Mouse (Mus musculus) skeletal muscle tissue, postnatal 0 days (tissue): Measurements from ENCODE around the gene Srpx2. TPM values are rescaled to one million over a fixed set of nuclear protein-coding genes. Genes with fewer than 3 reads are reported as not detected.

Experiments
- polyA plus RNA-seq: library from polyadenylated mRNA; unstranded; fragments of >200 nt; fragmentation: Nextera tagmentation; extraction: Ambion mirVana; gene quantifications from 2 replicates; pipeline ENCODE4 v1.2.1, GENCODE M21; 2015

The Srpx2 gene
- polyA plus RNA-seq = 20.6 and 22.0 TPM in 2 replicates

DNA sequence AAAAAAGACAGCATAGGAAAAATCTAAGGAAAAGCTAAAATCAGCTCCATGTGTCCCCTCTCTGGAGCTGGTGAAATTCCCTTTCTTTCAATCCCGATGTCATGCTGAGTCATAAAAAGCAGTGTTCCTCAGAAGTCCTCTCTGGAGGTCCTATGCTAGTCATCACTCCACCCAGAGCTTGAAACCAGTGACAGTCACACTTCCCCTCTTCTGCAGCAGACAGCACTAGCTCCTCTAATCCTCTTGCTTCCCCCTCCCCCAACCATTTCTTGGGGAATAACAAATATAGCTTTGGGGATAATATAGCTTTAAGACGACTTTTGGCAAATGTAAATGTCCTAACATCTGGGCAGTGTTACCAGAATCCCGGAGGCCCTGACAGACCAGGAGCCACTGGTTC lies at the start of gene Srpx2:
Gene Srpx2 (plus strand): TSS at position 166 of the 400 bp plus-strand sequence.

DNA sequence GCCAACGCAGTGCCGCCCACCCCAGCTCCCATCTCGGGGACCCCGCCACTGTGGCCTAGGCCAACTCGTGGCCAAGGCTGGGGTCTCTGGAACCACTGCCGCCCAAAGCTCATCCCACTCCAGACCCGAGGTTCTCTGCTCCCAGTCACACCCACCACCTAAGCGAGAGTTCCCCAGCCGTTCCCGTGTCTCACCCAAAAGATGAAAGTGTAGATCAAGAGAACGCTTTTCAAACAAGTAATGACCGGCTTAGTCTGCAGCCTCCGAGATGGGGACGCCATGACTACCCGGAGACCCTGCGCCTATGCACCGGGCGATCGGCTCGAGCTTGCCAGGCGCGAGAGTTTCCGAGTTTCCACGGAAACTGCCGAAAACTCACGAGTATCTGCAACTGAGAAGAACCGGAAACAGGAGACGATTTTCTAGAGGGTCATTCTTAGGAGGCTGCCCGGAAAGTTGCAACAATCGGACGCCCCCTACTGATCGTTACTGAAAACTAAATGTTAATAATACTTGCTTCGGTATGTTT lies 10.1 kb upstream of the Srpx2 start, which contains the start of gene Tspan6:
Gene Tspan6 (minus strand): TSS at position 416 of the 529 bp plus-strand sequence.

DNA sequence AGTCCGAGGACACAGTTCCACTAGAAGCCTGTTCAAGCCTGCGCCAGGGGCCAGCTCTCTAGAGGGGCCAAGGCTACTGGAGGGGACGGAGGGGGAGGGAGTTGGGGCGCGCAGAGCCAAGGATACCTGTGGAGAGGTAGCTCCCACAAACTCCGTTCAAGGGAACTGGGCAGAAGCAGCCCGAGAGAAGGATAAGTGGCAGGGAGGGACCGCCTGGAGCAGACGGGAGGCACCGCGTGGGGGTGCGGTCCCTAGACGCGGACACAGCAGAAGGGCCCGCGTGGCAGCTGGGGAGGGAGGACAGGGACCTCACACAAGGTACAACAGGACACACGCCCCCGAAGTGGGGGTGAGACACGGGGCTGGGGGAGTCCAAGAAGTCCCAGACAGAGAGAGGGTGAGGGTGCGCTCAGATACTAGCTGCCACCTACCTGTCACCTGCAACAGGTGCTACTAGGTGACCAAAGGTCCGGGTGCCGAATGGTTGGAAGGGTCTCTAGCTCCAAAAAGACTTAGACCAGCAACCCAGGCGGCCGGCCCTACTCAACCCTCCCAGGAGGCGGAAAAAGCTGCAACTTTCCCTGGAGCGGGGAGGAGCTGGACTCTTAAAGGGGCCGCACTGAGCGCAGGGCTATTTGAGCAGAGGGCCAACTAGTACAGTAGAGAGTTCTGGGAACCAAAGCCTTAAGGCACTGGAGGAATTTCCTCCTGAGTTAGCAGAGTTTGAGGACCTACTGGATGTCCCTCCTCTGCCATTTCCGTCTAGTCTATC lies 73.2 kb downstream of the Srpx2 start, which contains the start of gene Sytl4:
Gene Sytl4 (minus strand): TSS at position 582 of the 772 bp plus-strand sequence.

Other genes with a start within 250 kb of the Srpx2 start
- gene Pcdh19, start 219.4 kb upstream of the Srpx2 start, polyA plus RNA-seq = 2.3 and 3.2 TPM in 2 replicates
- 43.4 and 134 TPM in 2 replicates for gene Tnmd, start 57.4 kb upstream of the Srpx2 start, polyA plus RNA-seq
- gene Tspan6, start 10.0 kb upstream of the Srpx2 start, polyA plus RNA-seq = 49.2 and 56.8 TPM in 2 replicates
- 0.66 and 0.73 TPM in 2 replicates for gene Sytl4, start 73.4 kb downstream of the Srpx2 start, polyA plus RNA-seq
- gene Cstf2, start 150.8 kb downstream of the Srpx2 start, polyA plus RNA-seq = 12.5 and 12.6 TPM in 2 replicates